Mouse (Mus musculus) megakaryocyte-erythroid progenitor cell, adult 5-6 weeks (primary cell): ENCODE measurements at regions not wholly inside any gene's neighbourhood (a gene's known extent, or its start where the extent isn't known, plus 50 kb on each side); places are given as distances from the start of the nearest gene placed in this dataset.

Experiments
- ATAC-seq: replicated peaks from 2 replicates; pipeline ENCODE4 v1.8.0; 2016; ENCODE audit warnings: mild to moderate bottlenecking, inconsistent platforms; ENCODE audit not compliant: severe bottlenecking, poor library complexity, low FRiP score, low TSS enrichment

DNA sequence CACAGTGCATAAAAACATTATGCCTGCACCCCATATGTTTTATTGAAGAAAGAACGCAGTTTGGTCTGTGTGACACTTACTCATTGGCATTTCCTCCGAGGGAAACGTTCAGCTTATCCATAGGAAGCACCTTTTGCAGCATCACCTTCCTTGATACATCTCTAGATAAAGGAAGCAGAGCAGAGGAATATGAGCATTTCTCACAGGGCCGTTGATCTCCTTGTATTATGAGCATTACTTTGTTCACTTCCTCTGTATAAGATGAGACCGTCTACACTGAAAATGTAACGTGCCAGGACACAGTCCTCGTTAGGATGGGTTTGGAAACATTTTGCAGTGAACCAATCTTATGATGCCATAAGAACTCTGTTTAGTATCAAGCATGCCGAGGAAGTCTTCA is 1648.5 kb upstream of the Gm7489 start:
- ATAC-seq = no peak

DNA sequence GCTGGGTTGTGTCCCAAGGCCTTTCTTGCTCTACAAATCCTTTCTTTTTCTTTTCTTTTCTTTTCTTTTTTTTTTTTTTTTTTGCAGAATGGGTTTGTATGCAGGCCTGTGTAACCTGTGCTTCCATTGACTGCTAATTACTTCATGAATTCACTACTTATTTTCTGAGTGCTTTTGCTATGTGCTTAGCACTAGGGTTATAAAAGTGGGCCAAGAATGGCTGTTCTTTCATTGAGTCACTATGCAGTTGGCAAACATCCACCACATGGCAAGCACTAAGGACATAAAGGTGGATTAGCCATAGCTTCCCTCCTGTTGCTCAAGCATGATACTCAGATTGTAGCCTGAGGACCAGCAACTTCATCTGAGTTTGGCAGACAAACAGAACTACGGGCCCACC is 1641.8 kb upstream of the Gm7489 start:
- ATAC-seq = no peak
